Mouse (Mus musculus) myocyte (in vitro differentiated cells): Measurements from ENCODE around the gene H2-Q10.

Experiments
- CEBPB ChIP-seq: IDR thresholded peaks from 2 replicates; pipeline ENCODE4 v1.6.1; 2011; ENCODE audit warnings: mild to moderate bottlenecking, moderate library complexity; ENCODE audit not compliant: poor library complexity, insufficient read depth, severe bottlenecking
- E2F4 ChIP-seq: IDR thresholded peaks from one replicate; pipeline ENCODE4 v1.6.1; 2011; ENCODE audit warnings: mild to moderate bottlenecking, control low read depth, moderate library complexity; ENCODE audit not compliant: insufficient read depth
- MAX ChIP-seq: IDR thresholded peaks from one replicate; pipeline ENCODE4 v1.6.1; 2011; ENCODE audit warnings: low read depth, mild to moderate bottlenecking, control low read depth
- MYOD1 ChIP-seq, 3 experiments: IDR thresholded peaks; one replicate each; pipeline ENCODE4 v1.6.1; 2011; ENCODE audit warnings: control low read depth in 2 of 3, low read depth in 2 of 3, mild to moderate bottlenecking in 2 of 3, moderate library complexity in 1 of 3; ENCODE audit not compliant: insufficient read length in 2 of 3, control insufficient read depth in 1 of 3
- MYOG ChIP-seq, 3 experiments: IDR thresholded peaks; one replicate each; pipeline ENCODE4 v1.6.1; 2011; ENCODE audit warnings: control low read depth in 2 of 3, low read depth in 2 of 3, mild to moderate bottlenecking in 2 of 3; ENCODE audit not compliant: insufficient read length in 2 of 3, control insufficient read depth in 1 of 3, insufficient read depth in 1 of 3
- POLR2A ChIP-seq: IDR thresholded peaks from one replicate; pipeline ENCODE4 v1.6.1; 2011; ENCODE audit warnings: low read depth, mild to moderate bottlenecking, control low read depth, moderate library complexity; ENCODE audit not compliant: insufficient read length
- POLR2AphosphoS2 ChIP-seq: IDR thresholded peaks from one replicate; pipeline ENCODE4 v1.6.1; 2011; ENCODE audit warnings: low read depth, control low read depth; ENCODE audit not compliant: insufficient read length
- REST ChIP-seq: IDR thresholded peaks from one replicate; pipeline ENCODE4 v1.6.1; 2011; ENCODE audit warnings: mild to moderate bottlenecking, control low read depth, moderate library complexity; ENCODE audit not compliant: insufficient read depth, insufficient read length
- TCF12 ChIP-seq: IDR thresholded peaks from one replicate; pipeline ENCODE4 v1.6.1; 2011; ENCODE audit warnings: mild to moderate bottlenecking, control low read depth; ENCODE audit not compliant: poor library complexity, insufficient read depth, severe bottlenecking
- USF1 ChIP-seq: IDR thresholded peaks from one replicate; pipeline ENCODE4 v1.6.1; 2011; ENCODE audit warnings: low read depth, mild to moderate bottlenecking, control low read depth, moderate library complexity

DNA sequence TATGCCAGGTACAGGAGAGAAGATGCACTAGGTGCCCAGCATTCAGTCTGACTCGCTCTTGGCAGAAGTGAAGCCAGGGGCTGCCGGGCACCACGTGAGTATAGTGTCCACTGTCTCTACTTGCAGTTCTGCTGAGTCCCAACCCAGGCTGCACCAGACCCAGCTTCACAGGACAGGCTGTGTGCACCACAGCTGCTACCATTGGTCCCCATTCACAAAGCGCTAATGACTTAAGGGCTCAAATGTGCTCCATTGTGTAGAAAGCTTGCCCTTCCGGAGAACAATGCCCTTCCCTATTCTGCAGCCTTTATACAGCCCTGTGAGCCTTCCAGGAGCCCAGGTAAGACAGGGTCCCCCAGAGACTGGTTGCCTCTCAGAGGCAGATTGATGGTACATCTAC lies 20.4 kb downstream of the H2-Q10 start:
- no peak for TF ChIP-seq E2F4
- no peak for TF ChIP-seq POLR2AphosphoS2
- TF ChIP-seq MAX, result no peak
- TF ChIP-seq MYOD1 (IDR thresholded peaks at IDR 0.05; ENCODE audit: control insufficient read depth in 1 of 3, insufficient read length in 2 of 3, low read depth in 2 of 3), result no peak
- TF ChIP-seq POLR2A, result no peak
- TF ChIP-seq USF1, result no peak
- no peak for TF ChIP-seq MYOG (IDR thresholded peaks at IDR 0.05; ENCODE audit: control insufficient read depth in 1 of 3, insufficient read depth in 1 of 3, insufficient read length in 2 of 3, low read depth in 2 of 3)
- TF ChIP-seq CEBPB, result no peak
- TF ChIP-seq TCF12, result no peak
- TF ChIP-seq REST, result no peak
